Mouse (Mus musculus) embryonic facial prominence, embryonic 12.5 days (tissue): ENCODE measurements around the gene Sulf2. TPM values are rescaled to one million over a fixed set of nuclear protein-coding genes. Genes with fewer than 3 reads are reported as not detected.

Source experiments
- ATAC-seq: fragments of 200-750 bp; cut with Nextera tagmentation; 2 replicates; pipeline ENCODE4 v1.8.0; 2017; ENCODE audit not compliant: insufficient number of reproducible peaks, insufficient read depth, low FRiP score, low TSS enrichment
- H3K27ac ChIP-seq: fragments of 300-500 bp; sonication (generic); 2 replicates; pipeline ENCODE4 v1.5.1; 2016; ENCODE audit warnings: mild to moderate bottlenecking
- H3K27me3 ChIP-seq: fragments of 300-500 bp; sonication (generic); 2 replicates; pipeline ENCODE4 v1.6.1; 2016; ENCODE audit warnings: mild to moderate bottlenecking, moderate library complexity
- H3K36me3 ChIP-seq: fragments of 300-500 bp; sonication (generic); 2 replicates; pipeline ENCODE4 v1.6.1; 2016; ENCODE audit warnings: mild to moderate bottlenecking
- H3K4me1 ChIP-seq: fragments of 300-500 bp; sonication (generic); 2 replicates; pipeline ENCODE4 v1.6.1; 2016
- H3K4me2 ChIP-seq: fragments of 300-500 bp; sonication (generic); replicated peaks from 2 replicates; pipeline ENCODE4 v1.6.1; 2016; ENCODE audit warnings: mild to moderate bottlenecking, moderate library complexity
- H3K4me3 ChIP-seq: fragments of 300-500 bp; sonication (generic); 2 replicates; pipeline ENCODE4 v1.5.1; 2016; ENCODE audit warnings: mild to moderate bottlenecking
- H3K9ac ChIP-seq: fragments of 300-500 bp; sonication (generic); 2 replicates; pipeline ENCODE4 v1.6.1; 2016; ENCODE audit warnings: mild to moderate bottlenecking, moderate library complexity
- H3K9me3 ChIP-seq: fragments of 300-500 bp; sonication (generic); 2 replicates; pipeline ENCODE4 v1.6.1; 2016; ENCODE audit warnings: mild to moderate bottlenecking, moderate library complexity
- WGBS: fragments of 180-500 bp; shearing (Covaris S2); methylation state at CpG from one replicate; pipeline ENCODE4 v1.1.7; 2016; 5-methylcytosine and 5-hydroxymethylcytosine counted together
- polyA plus RNA-seq: library from polyadenylated mRNA; unstranded; fragments of >200 nt; fragmentation: Nextera tagmentation; extraction: Ambion mirVana; gene quantifications from 2 replicates; pipeline ENCODE4 v1.2.1, GENCODE M21; 2016

Gene Sulf2
- polyA plus RNA-seq, 1 experiment from 2014 or later: 229 TPM

DNA sequence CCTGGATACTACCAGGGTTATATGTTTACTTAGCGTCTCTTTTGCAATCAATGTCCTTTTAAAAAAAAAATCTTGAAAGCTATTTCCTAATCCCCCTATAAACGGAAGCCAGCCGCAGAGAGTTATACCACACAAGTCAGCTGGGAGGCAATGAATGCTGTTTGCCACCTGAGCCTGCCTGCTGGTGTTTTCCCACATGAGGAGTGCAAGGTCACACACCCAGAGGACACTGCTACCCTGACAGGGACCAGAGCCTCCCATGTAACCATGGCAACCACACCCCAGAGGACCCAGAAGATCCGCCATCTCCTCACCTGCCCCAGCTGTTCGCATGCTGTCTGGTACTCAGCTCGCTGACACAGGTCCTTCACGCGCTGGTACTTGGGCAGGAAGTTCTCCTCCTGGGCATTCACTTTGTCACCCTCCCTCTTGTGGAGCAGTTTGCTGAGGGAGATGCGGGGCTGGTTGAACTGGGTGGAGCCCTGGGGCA, 71.9 kb downstream of the Sulf2 start:
- H3K4me1 ChIP-seq: no peaks in the 10 kb centered on the region
- no peak overlapping the region for H3K4me3 ChIP-seq
- WGBS: 78% methylated on average over 9 of the region's 9 CpGs
- H3K27me3 ChIP-seq: no peaks in the 10 kb centered on the region
- no peak overlapping the region for H3K27ac ChIP-seq
- H3K9ac ChIP-seq: no peak overlapping the region
- no peak overlapping the region for H3K4me2 ChIP-seq
- no peak for ATAC-seq
- no peaks in the 10 kb centered on the region for H3K9me3 ChIP-seq
- peaks cover 91% of the 10 kb centered on the region for H3K36me3 ChIP-seq

DNA sequence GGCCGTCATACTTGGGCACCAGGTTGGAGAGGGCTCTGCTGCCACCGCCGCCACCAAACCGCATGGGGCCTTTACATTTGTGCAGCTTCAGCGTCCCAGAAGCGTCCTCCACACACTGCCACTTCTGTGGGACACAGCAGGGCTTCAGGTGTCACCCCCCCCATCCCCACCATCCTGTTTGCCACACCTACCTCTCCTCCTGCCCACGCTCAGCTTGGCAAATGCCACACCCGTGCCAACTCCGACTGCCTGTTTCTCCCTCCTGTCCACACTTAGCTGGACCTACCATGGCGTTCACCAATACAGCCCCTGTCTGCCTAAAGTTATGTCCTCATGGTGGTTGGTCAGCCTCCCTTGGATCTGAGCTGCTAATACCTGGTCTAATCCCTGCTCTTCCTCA, 72.8 kb downstream of the Sulf2 start:
- no peaks in the 10 kb centered on the region for H3K9me3 ChIP-seq
- 89% methylated on average over 10 of the region's 10 CpGs for WGBS
- no peaks in the 10 kb centered on the region for H3K27me3 ChIP-seq
- H3K9ac ChIP-seq: no peak overlapping the region
- peak overlapping the region; percentile 7; the same call in 1 of the 2 replicates for H3K27ac ChIP-seq
- H3K4me1 ChIP-seq: no peaks in the 10 kb centered on the region
- no peak for ATAC-seq
- no peak overlapping the region for H3K4me3 ChIP-seq
- H3K4me2 ChIP-seq: no peak overlapping the region
- H3K36me3 ChIP-seq: peaks cover 96% of the 10 kb centered on the region

DNA sequence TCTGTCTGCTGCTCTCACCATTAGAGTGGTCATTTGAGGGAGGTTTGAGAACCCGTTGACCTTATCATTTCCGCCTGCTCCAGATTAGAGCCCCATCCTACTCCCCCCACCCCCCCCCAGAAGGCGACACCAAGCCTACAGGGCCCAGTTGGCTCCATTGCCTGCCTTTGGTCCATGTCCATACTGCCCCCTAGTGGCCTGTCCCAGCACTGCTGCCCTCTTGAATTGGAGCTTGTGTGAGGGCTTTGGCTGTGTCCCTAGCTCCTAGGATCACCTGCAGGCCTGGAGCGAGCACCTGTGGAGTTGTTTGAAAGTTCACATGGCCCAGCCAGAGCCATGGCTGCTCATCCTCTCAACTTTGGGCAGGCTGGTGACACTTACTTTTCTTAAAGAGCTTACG, 73.3 kb downstream of the Sulf2 start:
- no peaks in the 10 kb centered on the region for H3K27me3 ChIP-seq
- H3K36me3 ChIP-seq: peaks cover 96% of the 10 kb centered on the region
- ATAC-seq: no peak
- no peaks in the 10 kb centered on the region for H3K9me3 ChIP-seq
- no peak overlapping the region for H3K4me2 ChIP-seq
- H3K9ac ChIP-seq: no peak overlapping the region
- 67% methylated on average over 5 of the region's 5 CpGs for WGBS
- H3K27ac ChIP-seq: peak overlapping the region; percentile 7; the same call in 1 of the 2 replicates
- H3K4me1 ChIP-seq: no peaks in the 10 kb centered on the region
- no peak overlapping the region for H3K4me3 ChIP-seq

DNA sequence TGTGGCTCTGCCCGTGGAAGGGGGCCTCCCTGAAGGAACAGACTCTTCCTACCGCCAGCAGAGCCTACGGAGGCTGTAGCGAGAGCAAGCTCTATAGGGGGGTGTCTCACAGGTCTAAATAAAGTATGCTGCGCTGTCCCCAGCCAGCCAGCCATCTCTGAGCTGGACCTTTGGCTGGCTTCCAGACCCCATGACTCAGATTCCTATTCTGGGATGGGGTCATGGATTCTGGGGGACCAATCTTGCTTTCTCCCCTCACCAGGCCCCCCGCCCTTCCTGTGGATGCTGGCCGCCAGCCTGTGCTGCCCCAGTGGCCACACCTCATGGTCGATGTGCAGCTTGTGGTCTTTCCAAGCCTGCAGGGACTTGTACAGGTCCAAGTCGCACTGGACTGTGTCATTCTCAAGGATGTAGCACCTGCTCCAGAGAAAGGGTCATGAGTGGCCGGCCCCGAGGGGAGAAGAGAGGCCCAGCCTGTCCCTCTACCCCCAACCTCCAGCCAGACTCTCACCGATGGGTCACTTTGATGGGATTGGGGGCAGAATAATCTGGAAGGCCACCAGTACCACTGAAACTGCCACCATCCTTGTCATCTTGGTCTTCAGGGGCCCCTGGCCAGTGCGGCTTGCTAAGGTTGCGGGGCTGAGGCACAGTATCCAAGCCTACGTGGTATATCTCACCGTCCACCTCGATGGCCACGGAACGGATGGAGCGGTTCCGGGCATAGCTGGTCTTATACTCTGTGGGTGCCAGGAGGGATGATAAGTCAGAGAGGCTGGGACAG, 74.3 kb downstream of the Sulf2 start:
- WGBS: 89% methylated on average over 21 of the region's 21 CpGs
- H3K4me1 ChIP-seq: no peaks in the 10 kb centered on the region
- H3K9ac ChIP-seq: no peak overlapping the region
- no peak for ATAC-seq
- 0 out of 2 replicates have a peak overlapping the region, but pooled peaks have one; percentile 2 for H3K27ac ChIP-seq
- H3K9me3 ChIP-seq: no peaks in the 10 kb centered on the region
- H3K36me3 ChIP-seq: peaks cover 87% of the 10 kb centered on the region
- H3K27me3 ChIP-seq: no peaks in the 10 kb centered on the region
- no peak overlapping the region for H3K4me2 ChIP-seq
- H3K4me3 ChIP-seq: no peak overlapping the region

DNA sequence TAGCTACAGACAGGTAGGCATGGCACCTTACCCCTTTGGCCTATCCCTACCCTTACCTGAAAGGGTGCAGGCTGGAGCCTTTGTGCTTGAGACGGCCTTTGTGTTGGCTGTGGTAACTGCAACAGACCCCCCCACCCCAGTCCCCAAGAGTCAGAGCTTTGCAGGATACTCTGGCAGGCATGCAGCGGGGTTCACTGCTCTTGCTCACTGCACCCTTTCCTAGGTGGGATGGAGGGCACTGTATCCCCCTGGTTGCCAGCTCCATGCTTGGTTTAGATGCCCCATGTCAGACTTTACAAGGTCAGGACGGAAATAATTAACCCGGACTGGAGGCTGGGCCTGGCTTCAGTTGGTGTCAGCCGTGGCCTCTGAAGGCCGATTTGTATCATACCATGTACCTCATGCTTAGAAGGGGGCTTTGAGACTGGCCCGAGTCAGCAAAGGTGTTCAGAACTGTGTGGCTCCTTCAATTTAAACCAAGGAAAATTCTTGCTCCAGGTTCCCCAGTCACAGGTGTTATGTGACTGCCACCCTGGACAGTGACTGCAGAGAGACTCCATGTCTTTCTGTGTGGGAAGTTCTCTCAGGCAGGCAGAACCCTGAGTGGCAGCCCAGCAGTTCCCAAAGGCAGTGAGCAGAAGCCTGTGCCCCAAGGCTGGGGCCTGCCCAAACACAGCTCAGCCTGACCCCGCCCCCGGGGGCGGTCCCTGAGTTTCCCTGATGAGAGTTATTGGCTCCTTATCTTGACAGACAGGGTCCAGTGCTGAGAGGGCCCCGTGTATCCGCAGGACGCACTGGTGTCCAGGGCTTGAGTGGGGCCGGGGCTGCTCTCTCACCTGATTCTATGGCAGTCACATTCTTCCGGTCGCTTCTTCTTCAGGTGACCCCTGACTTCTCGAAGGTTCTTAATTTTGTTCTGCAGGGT, 75.2 kb downstream of the Sulf2 start:
- WGBS: 60% methylated on average over 17 of the region's 17 CpGs
- peaks cover 78% of the 10 kb centered on the region for H3K36me3 ChIP-seq
- H3K27me3 ChIP-seq: no peaks in the 10 kb centered on the region
- no peaks in the 10 kb centered on the region for H3K4me1 ChIP-seq
- no peak overlapping the region for H3K9ac ChIP-seq
- no peak for ATAC-seq
- H3K4me3 ChIP-seq: no peak overlapping the region
- H3K9me3 ChIP-seq: no peaks in the 10 kb centered on the region
- H3K27ac ChIP-seq: 0 out of 2 replicates have a peak overlapping the region, but pooled peaks have one; percentile 2
- no peak overlapping the region for H3K4me2 ChIP-seq

DNA sequence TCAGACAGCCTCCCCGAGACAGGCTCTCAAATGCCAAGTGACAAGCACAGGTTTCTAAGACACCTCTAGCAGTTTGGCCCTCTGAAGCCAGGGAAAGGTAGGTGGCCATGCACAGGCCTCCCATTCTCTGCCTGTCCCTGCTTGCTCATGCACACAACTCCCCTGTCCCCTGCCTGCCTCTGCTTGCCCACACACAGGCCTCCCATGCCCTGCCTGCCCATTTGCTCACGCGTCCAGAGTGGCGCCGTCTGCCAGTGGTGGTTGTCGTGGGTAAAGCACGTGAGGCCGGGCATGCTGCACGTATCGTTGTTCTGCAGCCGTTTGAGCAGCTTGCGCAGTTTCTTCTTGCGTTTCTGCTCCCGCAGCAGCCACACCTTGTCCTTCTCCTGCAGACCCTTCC, 76.2 kb downstream of the Sulf2 start:
- H3K4me3 ChIP-seq: no peak overlapping the region
- H3K4me1 ChIP-seq: no peaks in the 10 kb centered on the region
- H3K36me3 ChIP-seq: peaks cover 74% of the 10 kb centered on the region
- H3K27me3 ChIP-seq: no peaks in the 10 kb centered on the region
- no peak for ATAC-seq
- H3K9ac ChIP-seq: no peak overlapping the region
- H3K9me3 ChIP-seq: no peaks in the 10 kb centered on the region
- 90% methylated on average over 14 of the region's 14 CpGs for WGBS
- no peak overlapping the region for H3K4me2 ChIP-seq
- no peak overlapping the region for H3K27ac ChIP-seq

DNA sequence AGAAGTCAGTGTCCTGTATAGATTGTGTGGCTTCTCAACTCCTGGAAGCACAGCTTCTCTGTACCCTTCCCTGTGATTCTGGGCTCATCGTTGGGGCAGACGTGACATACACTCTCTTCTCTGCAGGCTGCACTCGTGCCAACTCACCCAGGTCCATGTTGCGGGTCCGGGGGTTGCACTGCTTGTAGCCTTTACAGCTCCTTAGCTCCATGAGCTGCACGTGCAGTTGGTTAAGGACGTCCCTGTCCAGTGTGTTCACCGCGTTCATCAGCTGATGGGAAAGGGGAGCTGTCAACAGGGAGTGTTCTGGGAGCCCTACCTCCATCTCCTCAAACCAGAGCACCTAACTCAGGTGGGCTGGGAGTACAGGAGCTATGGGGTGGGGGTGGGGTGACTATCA, 78.1 kb downstream of the Sulf2 start:
- no peaks in the 10 kb centered on the region for H3K4me1 ChIP-seq
- no peak overlapping the region for H3K9ac ChIP-seq
- H3K36me3 ChIP-seq: peaks cover 71% of the 10 kb centered on the region
- ATAC-seq: no peak
- H3K9me3 ChIP-seq: no peaks in the 10 kb centered on the region
- no peak overlapping the region for H3K4me2 ChIP-seq
- no peaks in the 10 kb centered on the region for H3K27me3 ChIP-seq
- WGBS: 90% methylated on average over 9 of the region's 9 CpGs
- no peak overlapping the region for H3K4me3 ChIP-seq
- H3K27ac ChIP-seq: no peak overlapping the region

DNA sequence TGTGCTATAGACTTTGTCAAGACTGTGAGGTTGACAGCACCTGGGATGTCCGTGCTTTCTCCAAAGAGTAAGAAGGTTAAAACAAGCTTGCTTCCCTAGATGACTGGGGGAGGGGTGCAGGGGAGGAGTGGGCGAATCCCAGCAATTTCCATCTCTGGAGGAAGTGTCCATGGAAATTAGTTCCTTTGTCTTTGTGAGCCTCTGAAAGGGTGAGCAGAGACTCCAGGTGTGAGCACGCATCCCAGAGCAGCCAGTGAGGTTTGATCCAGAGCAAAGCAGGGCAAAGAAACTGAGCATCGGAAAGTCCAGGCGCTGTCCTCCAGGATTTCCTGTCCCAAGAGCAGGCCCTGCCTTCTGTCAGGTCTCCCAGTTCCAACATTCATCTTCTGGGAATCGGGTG, 81.1 kb downstream of the Sulf2 start:
- peak overlapping the region; percentile 5; the same call in 1 of the 2 replicates for H3K27ac ChIP-seq
- H3K4me1 ChIP-seq: no peaks in the 10 kb centered on the region
- H3K4me3 ChIP-seq: no peak overlapping the region
- peaks cover 66% of the 10 kb centered on the region for H3K36me3 ChIP-seq
- WGBS: 59% methylated on average over 6 of the region's 6 CpGs
- ATAC-seq: no peak
- H3K9me3 ChIP-seq: no peaks in the 10 kb centered on the region
- H3K4me2 ChIP-seq: no peak overlapping the region
- H3K9ac ChIP-seq: no peak overlapping the region
- H3K27me3 ChIP-seq: no peaks in the 10 kb centered on the region

DNA sequence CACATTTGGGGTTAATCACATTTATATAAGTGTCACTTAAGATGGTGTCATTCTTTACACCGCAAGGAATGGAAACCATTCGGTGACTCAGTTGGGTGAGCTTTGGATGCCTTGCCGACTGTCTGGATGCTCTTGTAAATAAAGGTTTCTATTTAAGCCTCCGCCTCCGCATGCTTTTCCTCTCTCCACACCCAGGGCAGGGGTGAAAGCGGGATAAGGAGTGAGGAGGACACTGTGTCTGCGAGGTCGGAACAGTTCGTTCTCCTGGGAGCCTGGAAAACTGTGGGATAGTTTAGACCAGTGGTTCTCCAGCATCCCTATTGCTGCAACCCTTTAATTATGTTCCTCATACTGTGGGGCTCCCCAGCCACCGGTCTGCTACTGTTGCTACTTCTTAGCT, 82.4 kb downstream of the Sulf2 start:
- Histone ChIP-seq H3K4me2 (no peak overlapping the region), H3K9me3 (no peaks in the 10 kb centered on the region), H3K4me1 (no peaks in the 10 kb centered on the region), H3K4me3 (no peak overlapping the region), H3K27ac (no peak overlapping the region), H3K36me3 (peaks cover 60% of the 10 kb centered on the region), H3K9ac (no peak overlapping the region), H3K27me3 (no peaks in the 10 kb centered on the region)
- no peak for ATAC-seq
- WGBS: 79% methylated on average over 10 of the region's 10 CpGs

DNA sequence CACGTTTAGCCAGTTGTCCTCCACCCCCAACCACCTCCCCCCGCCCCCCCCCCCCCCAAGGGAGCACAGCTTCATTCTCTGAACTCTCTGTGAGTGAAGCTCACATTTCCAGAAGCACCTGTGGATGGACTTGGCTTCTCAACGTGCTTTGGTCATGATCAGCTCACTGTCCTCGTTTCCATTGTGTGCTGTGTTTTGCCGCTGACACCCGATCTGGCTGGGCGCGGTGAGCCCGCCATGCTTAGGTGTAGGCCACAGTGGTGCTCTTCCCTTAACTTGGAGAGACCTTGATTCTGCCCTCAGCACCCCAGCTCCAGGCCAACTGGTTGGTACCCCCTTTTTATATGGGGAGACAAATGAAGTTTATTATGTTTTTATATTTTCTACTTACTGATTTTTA, 83.6 kb downstream of the Sulf2 start:
- no peak overlapping the region for H3K4me2 ChIP-seq
- no peak overlapping the region for H3K4me3 ChIP-seq
- H3K9ac ChIP-seq: no peak overlapping the region
- no peak for ATAC-seq
- H3K27ac ChIP-seq: no peak overlapping the region
- H3K27me3 ChIP-seq: no peaks in the 10 kb centered on the region
- no peaks in the 10 kb centered on the region for H3K4me1 ChIP-seq
- H3K9me3 ChIP-seq: no peaks in the 10 kb centered on the region
- WGBS: 77% methylated on average over 9 of the region's 9 CpGs
- peaks cover 54% of the 10 kb centered on the region for H3K36me3 ChIP-seq

DNA sequence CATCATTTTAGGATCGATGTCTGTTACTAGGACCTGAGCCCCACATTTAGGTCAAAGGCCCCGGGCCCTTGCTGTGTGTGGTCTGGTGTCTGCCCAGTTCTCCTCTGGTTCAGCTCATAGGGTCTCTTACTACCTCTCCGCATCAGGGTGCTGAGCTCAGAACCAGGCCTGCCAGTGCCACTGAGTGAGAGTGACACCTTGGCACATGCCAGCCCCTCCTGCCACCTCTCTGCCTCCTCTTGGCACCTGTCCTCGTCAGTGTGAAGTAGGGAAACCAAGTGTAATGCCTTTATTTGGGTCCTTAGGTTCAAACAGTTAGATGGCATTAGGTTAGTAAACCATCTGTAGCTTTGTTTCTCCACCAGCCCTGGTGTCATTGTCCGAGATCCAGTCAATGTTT, 84.0 kb downstream of the Sulf2 start:
- Histone ChIP-seq H3K27ac (0 out of 2 replicates have a peak overlapping the region, but pooled peaks have one; percentile 42), H3K4me1 (no peaks in the 10 kb centered on the region), H3K4me2 (no peak overlapping the region), H3K9ac (no peak overlapping the region), H3K36me3 (peaks cover 58% of the 10 kb centered on the region), H3K27me3 (no peaks in the 10 kb centered on the region), H3K9me3 (no peaks in the 10 kb centered on the region), H3K4me3 (no peak overlapping the region)
- 82% methylated on average over 5 of the region's 5 CpGs for WGBS
- ATAC-seq: no peak
